Comparison of ENCODE assay signal across 8 mouse cellular contexts in genomic region chr17:56424726-56425583, GRCm38 (mm10). TPM values are rescaled to one million over a fixed set of nuclear protein-coding genes. Genes with fewer than 3 reads are reported as not detected.
DNase-seq lines count a peak whose midpoint lies in the region; ATAC-seq and TF ChIP-seq lines count a peak whose summit lies in the region.

No protein-coding gene starts in this region.

- intact Hi-C loops in left cerebral cortex, adult 2 months (cut with DNase I) = loop anchor here (1.0 kb wide), 1 partner anchor 51 kb away; the partner anchor contains the start of gene Ptprs
- intact Hi-C loops in left cerebral cortex, postnatal 25 days (cut with DNase I) = loop anchor here (1.0 to 5.0 kb wide), 2 partner anchors 54 to 127 kb away; partner anchors contain the start of gene Gm20219

- TF ChIP-seq CTCF in left cerebral cortex, adult 2 months (IDR thresholded peaks at IDR 0.05) = no peak

- peaks cover 23% of the 10 kb centered on the region for H3K36me3 ChIP-seq in limb, embryonic 11.5 days (ENCODE audit: control insufficient read depth, insufficient read depth, low read length)
- peaks cover 94% of the 10 kb centered on the region for H3K36me3 ChIP-seq in midbrain, embryonic 13.5 days

- peaks cover 9% of the 10 kb centered on the region for H3K4me1 ChIP-seq in limb, embryonic 11.5 days (ENCODE audit: control insufficient read depth, insufficient read depth, low read length)
- H3K4me1 ChIP-seq in midbrain, embryonic 13.5 days (replicated peaks) = peaks cover 20% of the 10 kb centered on the region

- no peak for DNase-seq in left cerebral cortex, adult 2 months (ENCODE audit: extremely low spot score in 1 of 2, low spot score in 2 of 2)
- DNase-seq in left cerebral cortex, postnatal 25 days (ENCODE audit: low spot score in 2 of 2) = no peak
- DNase-seq in embryo, embryonic 10 days (ENCODE audit: low spot score) = peak; percentile 84
- peak; percentile 51 for DNase-seq in heart, postnatal 4 days
- peak; percentile 85 for DNase-seq in limb, embryonic 11.5 days (ENCODE audit: low spot score)
- DNase-seq in testis, postnatal 10 days (ENCODE audit: low spot score) = peak; percentile 80

- H3K27ac ChIP-seq in left cerebral cortex, adult 2 months = peak overlapping the region; percentile 78
- H3K27ac ChIP-seq in limb, embryonic 11.5 days (replicated peaks; ENCODE audit: low read depth, low read length) = peak overlapping the region; percentile 69; the same call in 1 of the 2 replicates
- H3K27ac ChIP-seq in midbrain, embryonic 13.5 days = peak overlapping the region; percentile 62; the same call in 1 of the 2 replicates

- H3K27me3 ChIP-seq in limb, embryonic 11.5 days (ENCODE audit: control insufficient read depth, insufficient read depth, low read length) = no peaks in the 10 kb centered on the region
- H3K27me3 ChIP-seq in midbrain, embryonic 13.5 days = 0 out of 2 replicates have a peak, but pooled peaks cover 8% of the 10 kb centered on the region

- peak overlapping the region; percentile 43 for H3K4me3 ChIP-seq in left cerebral cortex, adult 2 months
- H3K4me3 ChIP-seq in limb, embryonic 11.5 days (ENCODE audit: low read depth, low read length) = peak overlapping the region; percentile 51
- H3K4me3 ChIP-seq in midbrain, embryonic 13.5 days (replicated peaks) = peak overlapping the region; percentile 27

- peak overlapping the region; percentile 72 for H3K9ac ChIP-seq in limb, embryonic 11.5 days (ENCODE audit: low read length)
- H3K9ac ChIP-seq in midbrain, embryonic 13.5 days (replicated peaks) = peak overlapping the region; percentile 64

- peak; percentile 78 for ATAC-seq in limb, embryonic 11.5 days (ENCODE audit: insufficient number of reproducible peaks, low FRiP score, low TSS enrichment, low read depth)
- peak; percentile 53 for ATAC-seq in midbrain, embryonic 13.5 days
- ATAC-seq in monocyte, adult 5-6 weeks (replicated peaks; ENCODE audit: insufficient number of reproducible peaks, low FRiP score, low TSS enrichment, poor library complexity, severe bottlenecking) = no peak

- WGBS in limb, embryonic 11.5 days = 12% methylated on average over 69 of the region's 77 CpGs
- 16% methylated on average over 67 of the region's 77 CpGs for WGBS in midbrain, embryonic 13.5 days

- peak overlapping the region; percentile 89 for H3K4me2 ChIP-seq in limb, embryonic 11.5 days (ENCODE audit: low read depth, severe bottlenecking)
- H3K4me2 ChIP-seq in midbrain, embryonic 13.5 days (replicated peaks) = peak overlapping the region; percentile 56

- no peaks in the 10 kb centered on the region for H3K9me3 ChIP-seq in limb, embryonic 11.5 days (ENCODE audit: control insufficient read depth, low read length)
- H3K9me3 ChIP-seq in midbrain, embryonic 13.5 days = no peaks in the 10 kb centered on the region

RNA-seq across cellular contexts. Expression of gene Ptprs, which starts 51.3 kb away (rescaled TPM):
- total RNA-seq in left cerebral cortex, adult 2 months (2021) = 100 to 1,000 TPM; 645 to 696 TPM
- total RNA-seq in left cerebral cortex, postnatal 25 days (2021) = 100 to 1,000 TPM; 621 to 622 TPM
- 100 to 1,000 TPM; 140 to 141 TPM for total RNA-seq in heart, postnatal 4 days (2021)
- 82.5 and 86.2 TPM in 2 replicates for polyA plus RNA-seq in limb, embryonic 11.5 days (2014; fragmentation: Nextera tagmentation; extraction: Ambion mirVana)
- 278 and 317 TPM in 2 replicates for polyA plus RNA-seq in midbrain, embryonic 13.5 days (2015; fragmentation: Nextera tagmentation; extraction: Ambion mirVana)
- 15.5 to 40.8 TPM (median 16.3 TPM) in 3 replicates for total RNA-seq in monocyte, adult 5-6 weeks (2017)

Comparison
In these comparisons a context has a peak if more than half of its experiments do, and no peak if none do; other contexts are left out.
1. DNase-seq: peak in embryo, embryonic 10 days (single experiment), heart, postnatal 4 days (single experiment), limb, embryonic 11.5 days (single experiment) and testis, postnatal 10 days (single experiment); none in left cerebral cortex, adult 2 months (0 of 2) and left cerebral cortex, postnatal 25 days (0 of 2).
2. RNA of gene Ptprs, which starts 51.3 kb away (total RNA-seq): 645 to 696 TPM in left cerebral cortex, adult 2 months and 621 to 622 TPM in left cerebral cortex, postnatal 25 days; 140 to 141 TPM in heart, postnatal 4 days and 15.5 to 40.8 TPM in monocyte, adult 5-6 weeks; every median in the first group is over 4 times any median in the second.
3. Peak in every context shown above with its lines, with median percentiles within 50 percentile points of each other: H3K27ac ChIP-seq and H3K4me3 ChIP-seq.